Mouse (Mus musculus): Measurements from ENCODE around the gene Pex5l.

DNA sequence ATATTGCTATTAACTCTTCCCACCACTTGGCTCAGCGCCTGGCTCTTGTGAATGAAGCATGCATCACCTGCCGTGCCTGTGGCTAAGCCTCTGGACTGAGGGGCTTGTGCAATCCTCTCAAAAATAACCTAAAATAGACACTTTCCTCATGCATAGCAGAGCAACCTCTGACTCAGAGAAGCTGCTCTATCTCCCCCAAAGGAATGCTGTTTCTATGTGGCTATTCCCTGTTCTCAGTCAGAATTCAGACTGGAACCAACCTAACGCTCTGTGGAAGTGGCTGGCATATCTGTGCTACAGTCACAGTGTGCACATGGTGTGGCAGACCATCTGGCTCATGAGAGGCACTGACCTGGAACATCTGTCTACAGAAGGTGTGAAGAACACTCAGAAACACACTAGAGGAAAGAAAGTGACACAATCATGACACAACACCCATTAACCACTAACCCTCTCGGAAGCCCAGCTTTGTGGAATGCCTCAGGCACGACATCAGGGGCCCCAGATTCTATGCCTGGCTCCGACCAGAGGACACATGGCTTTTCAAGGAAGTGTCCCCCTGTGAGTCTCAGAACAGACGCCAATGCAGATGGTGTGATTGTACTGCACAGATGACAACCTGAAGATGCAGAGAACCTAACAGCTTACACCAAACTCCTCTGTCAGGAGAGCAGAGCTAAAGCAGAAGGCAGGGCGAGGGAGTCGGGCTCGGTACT lies 68.6 kb downstream of the Pex5l start:
- TF ChIP-seq CTCF (IDR thresholded peaks at IDR 0.05; ENCODE audit: insufficient read depth, low read length) (no peak), POLR2A (IDR thresholded peaks at IDR 0.05; ENCODE audit: borderline replicate concordance, extremely low read depth, low read depth, low read length) (no peak)
